Mouse (Mus musculus) embryonic stem cell, embryonic (primary cell): ENCODE data around the gene Mras.

Source experiments
- CTCF ChIA-PET, 4 experiments: fragments of 300-600 bp in 2 of 4; fragments of 350-600 bp in 2 of 4; sonication (Branson Sonifier 250); formaldehyde crosslinking; loops; one replicate each; lab custom pipeline; 2022; ENCODE audit warnings: inconsistent platforms in 2 of 4; lab: Charles Lee
- POLR2A ChIA-PET, 4 experiments: fragments of 300-600 bp in 2 of 4; fragments of 350-600 bp in 2 of 4; sonication (Branson Sonifier 250); formaldehyde crosslinking; loops; one replicate each; lab custom pipeline; 2022; ENCODE audit warnings: antibody characterized with exemption in 4 of 4, inconsistent platforms in 1 of 4; lab: Charles Lee

The Mras gene

DNA sequence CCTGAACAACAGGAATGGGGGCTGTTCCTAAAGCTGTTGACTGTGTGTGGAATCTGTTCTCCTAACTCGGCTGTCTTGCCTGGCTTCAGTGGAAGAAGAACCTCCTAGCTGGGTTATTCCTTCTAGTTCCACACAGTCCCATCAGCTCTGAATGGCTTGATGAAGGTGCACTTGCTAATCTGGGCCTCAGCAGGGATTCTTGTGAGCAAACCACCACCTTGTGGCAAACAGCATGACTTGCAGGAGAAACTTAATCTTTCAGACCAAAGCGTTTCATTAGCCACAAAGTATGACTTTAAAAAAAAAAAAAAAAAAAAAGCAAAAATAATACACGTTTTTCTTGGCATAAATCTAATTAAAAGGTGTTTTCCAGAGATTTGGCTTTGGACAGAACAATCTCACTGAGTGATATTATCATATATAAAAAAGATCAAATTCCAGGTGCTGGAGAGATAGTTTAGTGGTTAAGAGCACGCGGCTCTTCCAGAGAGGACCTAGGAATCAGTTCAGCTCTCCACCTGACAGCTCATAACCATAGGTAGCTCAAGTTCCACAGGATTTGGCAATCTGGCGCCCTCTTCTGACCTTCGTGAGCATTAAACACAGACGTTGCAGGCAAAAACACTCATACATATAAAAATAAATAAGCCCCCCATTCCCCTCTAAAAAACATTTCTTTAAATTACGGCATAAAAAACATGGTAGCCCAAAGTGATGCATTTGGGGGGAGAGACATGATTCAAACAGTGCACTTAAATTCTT lies 12.9 kb upstream of the Mras start:
- CTCF ChIA-PET, result interaction anchor here (0.5 to 3.0 kb wide), 102 partner anchors 8 to 1256 kb away, joined by 3 to 23 read pairs (median 4); partner anchors contain the start of genes Cep70 (in 3 of the 4), Dzip1l (in 1 of the 4), Esyt3 (in 1 of the 4) and Faim (in 1 of the 4)
- POLR2A ChIA-PET, result interaction anchor here (0.5 to 2.2 kb wide), 31 partner anchors 11 to 470 kb away, joined by 3 to 9 read pairs (median 4); partner anchors contain the start of genes Esyt3 (in 2 of the 4), Mras (in 2 of the 4), Armc8 (in 1 of the 4) and Cep70 (in 1 of the 4)

- ChIA-PET CTCF (interaction anchor here in 1 of 4 experiments (0.7 kb wide), 1 partner anchor 116 kb away, joined by 3 read pairs; no protein-coding TSS in a partner anchor), POLR2A (interaction anchor here in 1 of 4 experiments (1.4 to 1.9 kb wide), 2 partner anchors 20 to 21 kb away, joined by 4 to 5 read pairs; no protein-coding TSS in a partner anchor)
Measured at GRCm38 (mm10) chr9:99447323-99447722, 10.1 kb upstream of the Mras start.

DNA sequence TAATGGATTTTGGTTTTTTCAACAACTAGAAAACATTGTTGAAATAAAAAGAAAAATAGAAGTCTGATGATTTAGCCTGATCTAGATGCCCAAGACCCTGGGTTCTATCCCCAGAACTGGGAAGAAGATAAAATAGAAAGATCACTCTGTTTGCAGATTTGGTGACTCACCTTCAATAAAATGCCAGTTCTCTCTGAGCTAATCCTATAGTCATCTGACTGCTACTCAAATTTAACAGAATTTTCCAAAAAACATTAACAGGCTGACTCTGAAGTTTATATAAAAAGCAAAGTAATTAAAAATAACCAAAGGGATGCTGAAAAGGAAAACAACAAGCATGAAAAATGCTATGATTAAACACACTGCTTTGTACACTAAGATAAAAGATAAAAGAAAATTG lies 9.1 kb upstream of the Mras start:
- ChIA-PET POLR2A (interaction anchor here in 2 of 4 experiments (1.0 to 1.2 kb wide), 2 partner anchors 23 to 187 kb away, joined by 5 read pairs; no protein-coding TSS in a partner anchor), CTCF (interaction anchor here in 1 of 4 experiments (1.6 kb wide), 1 partner anchor 12 kb away, joined by 7 read pairs; no protein-coding TSS in a partner anchor)

DNA sequence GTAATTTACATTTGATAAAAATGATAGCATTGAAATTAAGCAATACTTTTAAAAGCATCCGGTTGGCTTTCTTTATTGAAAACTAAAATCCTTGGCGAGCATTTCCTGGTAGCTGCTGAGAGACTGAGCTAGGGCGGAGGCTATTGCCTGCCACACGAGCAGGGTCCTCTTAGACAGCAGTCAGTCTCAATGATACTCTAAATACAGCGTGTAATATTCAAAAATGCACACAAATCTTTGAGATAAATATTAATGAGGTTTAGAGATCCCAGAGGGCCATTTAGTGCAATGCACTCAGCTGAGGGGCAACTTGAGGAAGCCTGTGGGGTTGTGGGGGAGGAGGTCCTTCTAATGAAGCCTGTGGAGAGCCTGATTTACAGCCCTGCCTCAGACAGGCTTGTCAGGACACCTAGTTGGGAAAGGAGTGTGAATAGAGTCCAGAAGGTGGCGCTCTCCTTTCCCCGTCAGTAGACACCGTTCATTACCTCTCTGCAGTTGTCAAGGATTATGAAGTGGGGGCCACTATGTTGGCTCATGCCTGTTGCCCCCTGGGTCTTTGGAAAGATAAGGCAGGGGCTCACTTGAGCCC lies 7.5 kb upstream of the Mras start:
- ChIA-PET POLR2A (interaction anchor here in 2 of 4 experiments (0.7 to 2.7 kb wide), 11 partner anchors 9 to 109 kb away, joined by 3 to 14 read pairs (median 4); partner anchors contain the start of gene Esyt3 (in 1 of the 2)), CTCF (interaction anchor here (0.5 to 1.8 kb wide), 19 partner anchors 8 to 479 kb away, joined by 3 to 22 read pairs (median 3); partner anchors contain the start of gene Armc8 (in 1 of the 4))

- ChIA-PET CTCF (interaction anchor here in 1 of 4 experiments (0.5 kb wide), 1 partner anchor 121 kb away, joined by 4 read pairs; no protein-coding TSS in a partner anchor), POLR2A (interaction anchor here in 1 of 4 experiments (22.8 kb wide), 1 partner anchor 23 kb away, joined by 395 read pairs; no protein-coding TSS in a partner anchor)
Measured at GRCm38 (mm10) chr9:99441647-99442433, 4.7 kb upstream of the Mras start.

GRCm38 (mm10) chr9:99440941-99441340 lies 3.8 kb upstream of the Mras start:
- CTCF ChIA-PET, result interaction anchor here in 1 of 4 experiments (0.5 kb wide), 1 partner anchor 120 kb away, joined by 4 read pairs; no protein-coding TSS in a partner anchor
- POLR2A ChIA-PET, result interaction anchor here in 1 of 4 experiments (22.8 kb wide), 1 partner anchor 22 kb away, joined by 395 read pairs; no protein-coding TSS in a partner anchor

DNA sequence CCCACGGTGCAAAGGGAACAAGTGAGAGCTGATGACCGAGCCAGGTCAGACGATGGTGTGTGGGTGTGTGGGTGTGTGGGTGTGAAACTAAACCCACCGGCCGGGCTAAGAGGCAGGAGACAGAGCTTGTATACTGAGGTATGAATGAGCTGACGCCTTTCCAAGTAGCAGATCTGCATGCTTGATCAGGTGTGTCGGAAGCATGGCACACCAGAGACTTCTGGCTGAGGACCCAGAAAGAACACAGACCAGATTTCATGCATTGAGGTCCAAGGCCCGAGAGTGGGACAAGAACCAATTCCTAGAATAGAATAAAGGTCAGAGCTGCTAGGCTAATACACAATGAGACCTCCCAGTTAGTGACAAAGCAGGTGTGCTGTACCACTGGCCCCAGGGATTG lies 1.9 kb upstream of the Mras start:
- ChIA-PET CTCF (interaction anchor here (0.5 to 2.0 kb wide), 10 partner anchors 10 to 510 kb away, joined by 3 to 10 read pairs (median 4); partner anchors contain the start of gene Nme9 (in 2 of the 4)), POLR2A (interaction anchor here (0.6 to 22.8 kb wide), 13 partner anchors 10 to 196 kb away, joined by 3 to 395 read pairs (median 4); partner anchors contain the start of genes Cep70 (in 1 of the 4), Dzip1l (in 1 of the 4) and Nme9 (in 1 of the 4))

GRCm38 (mm10) chr9:99437781-99438565 lies 792 bp upstream of the Mras start:
- ChIA-PET CTCF (interaction anchor here (0.7 to 1.7 kb wide), 8 partner anchors 12 to 279 kb away, joined by 3 to 6 read pairs (median 4); no protein-coding TSS in a partner anchor), POLR2A (interaction anchor here (0.6 to 22.8 kb wide), 14 partner anchors 10 to 195 kb away, joined by 3 to 395 read pairs (median 4); partner anchors contain the start of gene Cep70 (in 1 of the 4))

DNA sequence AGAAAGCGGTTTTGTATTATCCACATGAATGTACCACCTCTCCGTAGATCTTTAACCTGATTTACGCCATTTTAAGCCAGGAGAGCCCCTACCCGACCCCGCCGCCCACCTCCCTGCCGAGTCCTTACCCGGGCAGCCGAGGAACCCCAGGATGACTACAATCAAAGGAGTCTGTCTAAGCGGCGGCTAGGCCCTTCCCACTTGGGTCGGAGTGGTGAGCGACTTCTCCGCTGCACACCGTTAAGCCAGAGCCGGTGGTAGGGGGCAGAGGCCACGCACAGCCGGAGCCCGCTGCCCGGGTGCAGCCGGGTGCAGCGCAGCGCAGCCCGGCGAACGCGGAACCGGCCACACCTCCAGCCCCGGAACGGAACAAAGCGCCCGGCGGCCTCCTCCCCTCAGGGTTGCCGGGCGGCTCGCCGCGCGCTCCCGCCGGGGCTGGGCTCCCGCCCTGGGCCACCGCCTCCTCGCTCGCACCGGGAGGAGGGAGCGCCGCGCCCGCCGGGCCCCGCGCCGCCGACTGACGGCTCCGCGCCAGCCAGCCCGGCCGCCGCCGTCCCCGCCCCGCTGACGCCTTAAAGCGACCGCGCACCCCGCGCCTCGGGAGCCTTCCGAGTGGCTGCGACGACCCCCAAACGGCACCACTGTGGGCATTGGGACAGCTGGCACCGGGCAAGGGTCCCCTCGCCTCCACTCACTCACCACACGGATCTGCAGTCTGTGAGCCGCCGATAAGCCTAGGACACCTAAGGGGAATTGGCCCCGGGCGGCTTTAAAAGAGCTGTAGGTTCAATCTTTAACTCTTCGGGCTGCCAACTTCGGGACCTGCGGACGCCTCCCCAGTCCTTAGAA lies 775 bp downstream of the Mras start:
- ChIA-PET CTCF (interaction anchor here in 3 of 4 experiments (0.5 to 1.7 kb wide), 9 partner anchors 8 to 193 kb away, joined by 3 to 6 read pairs (median 3); partner anchors contain the start of genes Dzip1l (in 1 of the 3) and Nme9 (in 1 of the 3)), POLR2A (interaction anchor here in 3 of 4 experiments (0.5 to 22.8 kb wide), 17 partner anchors 8 to 1437 kb away, joined by 3 to 395 read pairs (median 4); partner anchors contain the start of genes Armc8 (in 1 of the 3) and Cep70 (in 1 of the 3))

DNA sequence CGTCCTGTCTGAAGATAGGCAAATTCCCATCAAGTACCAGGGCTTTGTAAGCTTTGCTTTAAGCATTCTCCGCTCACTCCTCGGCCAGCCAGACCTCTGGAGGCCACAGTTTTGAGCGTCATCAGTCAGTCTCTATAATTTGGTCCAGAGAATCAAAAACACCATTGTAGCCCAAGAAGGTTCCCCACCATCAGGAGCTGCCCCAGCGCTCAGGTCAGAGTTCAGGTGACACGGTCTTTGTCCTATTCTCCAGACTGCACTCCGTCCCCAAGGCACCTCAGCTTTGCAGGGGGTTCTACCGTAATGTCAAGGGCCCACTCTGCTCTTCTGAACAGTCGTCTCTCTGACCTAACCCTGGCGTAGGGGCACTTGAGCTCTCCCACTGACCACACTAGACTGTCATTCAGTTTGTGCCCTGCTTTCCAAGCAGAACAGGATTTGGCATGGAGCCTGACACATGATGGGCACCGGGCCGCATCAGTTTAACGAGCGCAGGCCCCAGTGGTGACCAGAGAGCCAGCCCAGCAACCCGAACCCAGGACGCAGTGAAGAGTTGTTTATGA lies 1.5 kb downstream of the Mras start:
- ChIA-PET POLR2A (interaction anchor here in 3 of 4 experiments (0.5 to 22.8 kb wide), 14 partner anchors 9 to 1638 kb away, joined by 3 to 395 read pairs (median 4); no protein-coding TSS in a partner anchor), CTCF (interaction anchor here (0.6 to 1.7 kb wide), 6 partner anchors 9 to 1207 kb away, joined by 3 to 6 read pairs (median 3); no protein-coding TSS in a partner anchor)

DNA sequence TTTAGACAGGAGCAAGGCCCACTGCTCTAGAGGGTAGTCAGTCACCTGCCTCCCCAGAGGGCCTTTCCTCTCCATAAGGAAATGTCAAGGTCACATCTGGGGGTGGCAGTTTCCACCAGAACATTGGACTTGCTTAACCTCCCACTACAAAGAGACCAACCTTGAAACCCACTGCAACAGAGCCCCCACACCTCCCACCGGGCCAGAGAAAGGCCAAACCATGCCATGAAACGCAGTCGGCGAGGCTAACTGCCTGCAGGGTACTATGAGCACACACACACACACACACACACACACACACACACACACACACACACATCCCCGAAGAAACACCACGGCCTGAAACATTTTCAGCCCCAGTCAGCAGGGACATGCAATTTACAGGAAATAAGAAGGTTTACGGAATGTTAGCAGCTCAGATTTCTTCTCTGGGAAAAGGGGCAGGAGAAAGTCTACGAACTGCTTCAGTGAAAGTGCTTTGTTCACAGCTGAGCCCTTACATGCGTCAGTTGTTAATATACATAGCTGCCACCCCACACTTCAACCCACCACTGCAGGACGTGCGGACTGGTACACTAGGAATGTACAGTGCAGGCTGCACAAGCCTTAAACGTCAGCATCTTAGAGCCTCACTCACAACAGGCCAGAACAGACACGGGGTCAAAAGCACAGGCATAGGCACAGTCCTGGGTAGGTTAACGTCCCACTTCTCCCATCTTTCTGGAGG lies 2.1 kb downstream of the Mras start:
- CTCF ChIA-PET, result interaction anchor here (0.6 to 1.7 kb wide), 6 partner anchors 9 to 1208 kb away, joined by 3 to 6 read pairs (median 3); no protein-coding TSS in a partner anchor
- POLR2A ChIA-PET, result interaction anchor here in 3 of 4 experiments (0.5 to 22.8 kb wide), 15 partner anchors 9 to 1638 kb away, joined by 3 to 395 read pairs (median 4); no protein-coding TSS in a partner anchor

- ChIA-PET CTCF (interaction anchor here in 2 of 4 experiments (1.3 to 1.5 kb wide), 2 partner anchors 18 to 387 kb away, joined by 5 to 9 read pairs; no protein-coding TSS in a partner anchor), POLR2A (interaction anchor here in 3 of 4 experiments (2.8 to 22.8 kb wide), 3 partner anchors 11 to 13 kb away, joined by 8 to 395 read pairs (median 65); no protein-coding TSS in a partner anchor)
Measured at GRCm38 (mm10) chr9:99432478-99432877, 4.7 kb downstream of the Mras start.

- CTCF ChIA-PET, result no interaction called here
- POLR2A ChIA-PET, result interaction anchor here in 3 of 4 experiments (1.5 to 22.8 kb wide), 4 partner anchors 10 to 188 kb away, joined by 3 to 395 read pairs (median 36); no protein-coding TSS in a partner anchor
Measured at GRCm38 (mm10) chr9:99431963-99432362, 5.2 kb downstream of the Mras start.

DNA sequence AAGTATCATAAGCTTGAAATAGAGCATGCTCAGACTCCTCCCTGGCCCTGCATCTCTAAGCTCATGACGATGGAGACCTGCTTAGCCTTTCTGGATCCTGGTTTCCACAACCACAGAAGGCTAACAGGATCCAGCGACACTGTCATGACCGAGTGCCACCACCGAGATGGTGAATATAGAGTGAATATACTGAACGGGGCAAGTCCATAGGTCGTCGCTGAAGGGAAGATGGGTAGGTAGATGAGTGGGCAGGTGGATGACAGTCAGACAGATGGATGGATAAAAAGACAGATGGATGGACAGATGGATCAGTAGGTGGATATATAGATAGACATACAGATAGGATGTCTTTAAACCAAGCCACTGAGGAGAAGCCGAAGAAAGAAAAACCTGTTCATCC lies 5.8 kb downstream of the Mras start:
- CTCF ChIA-PET, result interaction anchor here in 1 of 4 experiments (0.8 kb wide), 1 partner anchor 9 kb away, joined by 11 read pairs; no protein-coding TSS in a partner anchor
- POLR2A ChIA-PET, result interaction anchor here in 2 of 4 experiments (0.5 to 22.8 kb wide), 4 partner anchors 10 to 188 kb away, joined by 3 to 395 read pairs (median 34); no protein-coding TSS in a partner anchor
